8 mouse cellular contexts compared by ENCODE assay signal in the genomic region with DNA sequence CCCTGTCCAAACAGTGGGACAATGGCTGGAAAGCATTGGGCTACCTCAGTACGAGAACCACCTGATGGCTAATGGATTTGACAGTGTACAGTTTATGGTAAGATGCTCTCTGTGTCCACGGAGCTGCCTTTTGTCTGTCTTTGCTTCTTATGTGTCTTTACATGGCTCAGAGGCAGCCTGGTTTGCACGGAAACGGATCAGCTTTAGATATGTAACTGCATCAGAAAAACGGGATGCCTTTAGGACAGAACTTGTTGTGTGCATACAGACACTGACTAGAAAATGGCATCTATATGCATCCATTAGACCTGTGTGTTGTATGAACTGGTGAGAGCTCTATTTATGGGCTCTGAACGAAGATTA.
A peak's percentile ranks its signal among the peaks of the same experiment; 100 is the strongest.
DNase-seq lines count a peak whose midpoint lies in the region; ATAC-seq and TF ChIP-seq lines count a peak whose summit lies in the region.

No protein-coding gene starts in this region.

- 53% methylated on average over 6 of the region's 6 CpGs for WGBS in cerebellum, adult 2 months
- WGBS in hindbrain, embryonic 10.5 days: 76% methylated on average over 6 of the region's 6 CpGs
- WGBS in midbrain, embryonic 16.5 days: 17% methylated on average over 6 of the region's 6 CpGs

- no peak for DNase-seq in cerebellum, adult 2 months
- DNase-seq in cerebellum, adult 8-10 months: no peak
- no peak for DNase-seq in layer of hippocampus, adult 2 months (ENCODE audit: low spot score in 2 of 2)
- no peak for DNase-seq in layer of hippocampus, adult 9-10 months (ENCODE audit: low spot score)
- DNase-seq in hindbrain, embryonic 10.5 days (ENCODE audit: low spot score): no peak
- no peak for DNase-seq in ovary, postnatal 36 days (ENCODE audit: low spot score)

- H3K27ac ChIP-seq in cerebellum, adult 2 months (ENCODE audit: insufficient read depth, low read length): no peak overlapping the region
- H3K27ac ChIP-seq in layer of hippocampus, adult 2 months: peak overlapping the region; percentile 99
- peak overlapping the region; percentile 80 for H3K27ac ChIP-seq in hindbrain, embryonic 10.5 days
- peak overlapping the region; percentile 95 for H3K27ac ChIP-seq in midbrain, embryonic 16.5 days (ENCODE audit: low read length)

- H3K9me3 ChIP-seq in hindbrain, embryonic 10.5 days: no peaks in the 10 kb centered on the region
- no peaks in the 10 kb centered on the region for H3K9me3 ChIP-seq in midbrain, embryonic 16.5 days (replicated peaks; ENCODE audit: control insufficient read depth, low read length, poor library complexity, severe bottlenecking)

- ATAC-seq in midbrain, embryonic 16.5 days: peak; percentile 66
- ATAC-seq in CD4-positive, CD25-positive, alpha-beta regulatory T cell, adult 4 months: no peak

- peak overlapping the region; percentile 74 for H3K4me2 ChIP-seq in midbrain, embryonic 16.5 days (ENCODE audit: low read length)

- H3K4me3 ChIP-seq in cerebellum, adult 2 months (replicated peaks; ENCODE audit: insufficient read depth, low read depth, low read length): peak overlapping the region; percentile 49
- peak overlapping the region; percentile 80 for H3K4me3 ChIP-seq in layer of hippocampus, adult 2 months
- H3K4me3 ChIP-seq in hindbrain, embryonic 10.5 days: peak overlapping the region; percentile 47
- H3K4me3 ChIP-seq in midbrain, embryonic 16.5 days (ENCODE audit: low read depth, low read length): peak overlapping the region; percentile 63

- no peak for TF ChIP-seq CTCF in cerebellum, adult 2 months (IDR thresholded peaks at IDR 0.05; ENCODE audit: borderline replicate concordance, insufficient read depth, low read depth, low read length)
- no peak for TF ChIP-seq CTCF in layer of hippocampus, adult 2 months (conservative IDR thresholded peaks at IDR 0.05)

- peak overlapping the region; percentile 81 for H3K9ac ChIP-seq in midbrain, embryonic 16.5 days (ENCODE audit: low read depth, low read length)

- H3K36me3 ChIP-seq in hindbrain, embryonic 10.5 days: no peaks in the 10 kb centered on the region
- no peaks in the 10 kb centered on the region for H3K36me3 ChIP-seq in midbrain, embryonic 16.5 days (ENCODE audit: control insufficient read depth, insufficient read depth, low read length)

- no peaks in the 10 kb centered on the region for H3K27me3 ChIP-seq in cerebellum, adult 2 months (ENCODE audit: control insufficient read depth, insufficient read depth, low read length)
- H3K27me3 ChIP-seq in hindbrain, embryonic 10.5 days (ENCODE audit: insufficient read depth, poor library complexity, severe bottlenecking): no peaks in the 10 kb centered on the region
- H3K27me3 ChIP-seq in midbrain, embryonic 16.5 days (ENCODE audit: control insufficient read depth, insufficient read depth, low read depth, low read length): no peaks in the 10 kb centered on the region

- no peak for TF ChIP-seq POLR2A in cerebellum, adult 2 months (IDR thresholded peaks at IDR 0.05; ENCODE audit: borderline replicate concordance, insufficient read depth, low read length)

- no peaks in the 10 kb centered on the region; the same call in 1 of the 2 replicates for H3K4me1 ChIP-seq in cerebellum, adult 2 months (ENCODE audit: control insufficient read depth, insufficient read depth, low read length)
- H3K4me1 ChIP-seq in hindbrain, embryonic 10.5 days (replicated peaks): peaks cover 13% of the 10 kb centered on the region
- peaks cover 13% of the 10 kb centered on the region for H3K4me1 ChIP-seq in midbrain, embryonic 16.5 days (ENCODE audit: control insufficient read depth, insufficient read depth, low read length)
